Mouse (Mus musculus) limb, embryonic 12.5 days (tissue): Measurements from ENCODE around the gene Nuak2. TPM values are rescaled to one million over a fixed set of nuclear protein-coding genes. Genes with fewer than 3 reads are reported as not detected.

Source experiments
- ATAC-seq: fragments of 200-750 bp; cut with Nextera tagmentation; 2 replicates; pipeline ENCODE4 v1.8.0; 2017; ENCODE audit warnings: low read depth, moderate TSS enrichment; ENCODE audit not compliant: insufficient number of reproducible peaks, insufficient read depth, low FRiP score, low TSS enrichment
- H3K27ac ChIP-seq: fragments of 300-500 bp; sonication (generic); 2 replicates; pipeline ENCODE4 v1.5.1; 2016; ENCODE audit warnings: mild to moderate bottlenecking, moderate library complexity
- H3K27me3 ChIP-seq: fragments of 300-500 bp; sonication (generic); 2 replicates; pipeline ENCODE4 v1.6.1; 2016; ENCODE audit warnings: mild to moderate bottlenecking, moderate library complexity
- H3K36me3 ChIP-seq: fragments of 300-500 bp; sonication (generic); 2 replicates; pipeline ENCODE4 v1.6.1; 2016; ENCODE audit warnings: mild to moderate bottlenecking, moderate library complexity
- H3K4me1 ChIP-seq: fragments of 300-500 bp; sonication (generic); replicated peaks from 2 replicates; pipeline ENCODE4 v1.6.1; 2016
- H3K4me2 ChIP-seq: fragments of 300-500 bp; sonication (generic); 2 replicates; pipeline ENCODE4 v1.6.1; 2016; ENCODE audit warnings: mild to moderate bottlenecking, moderate library complexity
- H3K4me3 ChIP-seq: fragments of 300-500 bp; sonication (generic); replicated peaks from 2 replicates; pipeline ENCODE4 v1.5.1; 2016; ENCODE audit warnings: mild to moderate bottlenecking
- H3K9ac ChIP-seq: fragments of 300-500 bp; sonication (generic); replicated peaks from 2 replicates; pipeline ENCODE4 v1.6.1; 2016; ENCODE audit warnings: mild to moderate bottlenecking, moderate library complexity
- H3K9me3 ChIP-seq: fragments of 300-500 bp; sonication (generic); 2 replicates; pipeline ENCODE4 v1.6.1; 2016; ENCODE audit warnings: mild to moderate bottlenecking, moderate library complexity
- whole genome bisulfite sequencing: fragments of 180-500 bp; shearing (Covaris S2); methylation state at CpG from one replicate; pipeline ENCODE4 v1.1.7; 2016; 5-methylcytosine and 5-hydroxymethylcytosine counted together
- polyA plus RNA-seq: library from polyadenylated mRNA; unstranded; fragments of >200 nt; fragmentation: Nextera tagmentation; extraction: Ambion mirVana; gene quantifications from 2 replicates; pipeline ENCODE4 v1.2.1, GENCODE M21; 2016

Nuak2 gene
- polyA plus RNA-seq, 1 experiment from 2014 or later: 0.63 TPM

- Histone ChIP-seq H3K4me2 (peak overlapping the region; percentile 96), H3K27me3 (peaks cover 56% of the 10 kb centered on the region), H3K4me1 (peaks cover 14% of the 10 kb centered on the region), H3K9me3 (no peaks in the 10 kb centered on the region), H3K36me3 (no peaks in the 10 kb centered on the region), H3K27ac (no peak overlapping the region), H3K9ac (peak overlapping the region; percentile 62; the same call in 1 of the 2 replicates), H3K4me3 (peak overlapping the region; percentile 54)
- WGBS: 35% methylated on average over 7 of the region's 7 CpGs
- no peak for ATAC-seq
These were observed 684 bp downstream of the Nuak2 start for GRCm38 (mm10) chr1:132316625-132316994.

- no peak overlapping the region for H3K4me3 ChIP-seq
These were observed 1.5 kb downstream of the Nuak2 start for GRCm38 (mm10) chr1:132317413-132317812.

GRCm38 (mm10) chr1:132317894-132318863, 2.3 kb downstream of the Nuak2 start:
- Histone ChIP-seq H3K27me3 (peaks cover 52% of the 10 kb centered on the region), H3K36me3 (no peaks in the 10 kb centered on the region), H3K4me1 (peaks cover 17% of the 10 kb centered on the region), H3K4me3 (no peak overlapping the region), H3K9me3 (no peaks in the 10 kb centered on the region), H3K27ac (no peak overlapping the region), H3K4me2 (no peak overlapping the region), H3K9ac (no peak overlapping the region)
- ATAC-seq: no peak
- 46% methylated on average over 8 of the region's 8 CpGs for whole genome bisulfite sequencing

More at GRCm38 (mm10) chr1:132317413-132317812, 1.5 kb downstream of the Nuak2 start:
- ATAC-seq: no peak
- H3K9me3 ChIP-seq: no peaks in the 10 kb centered on the region
- peaks cover 52% of the 10 kb centered on the region for H3K27me3 ChIP-seq
- no peak overlapping the region for H3K4me2 ChIP-seq
- peaks cover 14% of the 10 kb centered on the region for H3K4me1 ChIP-seq
- 71% methylated on average over 4 of the region's 4 CpGs for WGBS
- H3K27ac ChIP-seq: no peak overlapping the region
- no peaks in the 10 kb centered on the region for H3K36me3 ChIP-seq
- no peak overlapping the region for H3K9ac ChIP-seq

GRCm38 (mm10) chr1:132319242-132319641, 3.3 kb downstream of the Nuak2 start:
- no peak overlapping the region for H3K4me3 ChIP-seq
- WGBS: 66% methylated on average over 5 of the region's 5 CpGs
- H3K36me3 ChIP-seq: no peaks in the 10 kb centered on the region
- H3K27me3 ChIP-seq: peaks cover 47% of the 10 kb centered on the region
- no peaks in the 10 kb centered on the region for H3K9me3 ChIP-seq
- ATAC-seq: no peak
- no peak overlapping the region for H3K9ac ChIP-seq
- H3K27ac ChIP-seq: no peak overlapping the region
- no peak overlapping the region for H3K4me2 ChIP-seq
- H3K4me1 ChIP-seq: peaks cover 17% of the 10 kb centered on the region

- peaks cover 14% of the 10 kb centered on the region for H3K4me1 ChIP-seq
- no peak for ATAC-seq
- H3K9me3 ChIP-seq: no peaks in the 10 kb centered on the region
- no peak overlapping the region for H3K27ac ChIP-seq
- no peak overlapping the region for H3K9ac ChIP-seq
- peaks cover 24% of the 10 kb centered on the region for H3K27me3 ChIP-seq
- no peak overlapping the region for H3K4me2 ChIP-seq
- no peak overlapping the region for H3K4me3 ChIP-seq
- H3K36me3 ChIP-seq: no peaks in the 10 kb centered on the region
- WGBS: 64% methylated on average over 7 of the region's 7 CpGs
These were observed 6.1 kb downstream of the Nuak2 start for GRCm38 (mm10) chr1:132321821-132322580.

- peaks cover 18% of the 10 kb centered on the region for H3K4me1 ChIP-seq
These were observed 7.0 kb downstream of the Nuak2 start for GRCm38 (mm10) chr1:132322711-132323542.

GRCm38 (mm10) chr1:132326777-132327176, 10.9 kb downstream of the Nuak2 start:
- H3K36me3 ChIP-seq: no peaks in the 10 kb centered on the region
- H3K27ac ChIP-seq: peak overlapping the region; percentile 25; the same call in 1 of the 2 replicates
- H3K9ac ChIP-seq: no peak overlapping the region
- 43% methylated on average over 9 of the region's 9 CpGs for WGBS
- no peak overlapping the region for H3K4me2 ChIP-seq
- H3K9me3 ChIP-seq: no peaks in the 10 kb centered on the region
- 0 out of 2 replicates have a peak, but pooled peaks have one; percentile 48 for ATAC-seq
- H3K4me1 ChIP-seq: peaks cover 15% of the 10 kb centered on the region
- H3K27me3 ChIP-seq: 0 out of 2 replicates have a peak, but pooled peaks cover 3% of the 10 kb centered on the region
- H3K4me3 ChIP-seq: no peak overlapping the region

More at GRCm38 (mm10) chr1:132322711-132323542, 7.0 kb downstream of the Nuak2 start:
- no peaks in the 10 kb centered on the region for H3K9me3 ChIP-seq
- H3K4me3 ChIP-seq: no peak overlapping the region
- ATAC-seq: no peak
- H3K36me3 ChIP-seq: no peaks in the 10 kb centered on the region
- no peak overlapping the region for H3K27ac ChIP-seq
- WGBS: 42% methylated on average over 13 of the region's 13 CpGs
- H3K4me2 ChIP-seq: no peak overlapping the region; the same call in 1 of the 2 replicates
- no peak overlapping the region for H3K9ac ChIP-seq
- peaks cover 14% of the 10 kb centered on the region for H3K27me3 ChIP-seq

GRCm38 (mm10) chr1:132327477-132327876, 11.6 kb downstream of the Nuak2 start:
- no peak overlapping the region for H3K9ac ChIP-seq
- H3K4me2 ChIP-seq: no peak overlapping the region
- H3K4me1 ChIP-seq: peaks cover 15% of the 10 kb centered on the region
- WGBS: 89% methylated on average over 17 of the region's 17 CpGs
- ATAC-seq: no peak
- no peaks in the 10 kb centered on the region for H3K9me3 ChIP-seq
- H3K4me3 ChIP-seq: no peak overlapping the region
- no peaks in the 10 kb centered on the region for H3K36me3 ChIP-seq
- 0 out of 2 replicates have a peak, but pooled peaks cover 3% of the 10 kb centered on the region for H3K27me3 ChIP-seq
- no peak overlapping the region for H3K27ac ChIP-seq

GRCm38 (mm10) chr1:132328565-132328964, 12.6 kb downstream of the Nuak2 start:
- no peak overlapping the region for H3K4me3 ChIP-seq
- WGBS: 45% methylated on average over 3 of the region's 3 CpGs
- H3K9me3 ChIP-seq: no peaks in the 10 kb centered on the region
- no peak overlapping the region for H3K4me2 ChIP-seq
- ATAC-seq: no peak
- H3K9ac ChIP-seq: no peak overlapping the region
- H3K27me3 ChIP-seq: 0 out of 2 replicates have a peak, but pooled peaks cover 3% of the 10 kb centered on the region
- H3K36me3 ChIP-seq: no peaks in the 10 kb centered on the region
- peaks cover 21% of the 10 kb centered on the region for H3K4me1 ChIP-seq
- no peak overlapping the region for H3K27ac ChIP-seq

- Histone ChIP-seq H3K27me3 (0 out of 2 replicates have a peak, but pooled peaks cover 2% of the 10 kb centered on the region), H3K27ac (no peak overlapping the region), H3K9ac (no peak overlapping the region), H3K4me2 (no peak overlapping the region), H3K36me3 (no peaks in the 10 kb centered on the region), H3K9me3 (no peaks in the 10 kb centered on the region), H3K4me3 (no peak overlapping the region), H3K4me1 (peaks cover 32% of the 10 kb centered on the region)
- WGBS: 88% methylated on average over 7 of the region's 7 CpGs
- ATAC-seq: no peak
These were observed 13.7 kb downstream of the Nuak2 start for GRCm38 (mm10) chr1:132329656-132330055.
